Mouse (Mus musculus) neural tube, embryonic 11.5 days (tissue): ENCODE measurements around the gene Rhog. TPM values are rescaled to one million over a fixed set of nuclear protein-coding genes. Genes with fewer than 3 reads are reported as not detected.

Experiments used
- ATAC-seq: fragments of 200-750 bp; cut with Nextera tagmentation; 2 replicates; pipeline ENCODE4 v1.8.0; 2017; ENCODE audit warnings: moderate number of reproducible peaks, mild to moderate bottlenecking, moderate TSS enrichment, moderate library complexity; ENCODE audit not compliant: insufficient read depth, low FRiP score, low TSS enrichment
- DNase-seq: peaks from one replicate; pipeline ENCODE4 v3.0.0-alpha.2; 2015; ENCODE audit warnings: low spot score
- H3K27ac ChIP-seq: fragments of 300-500 bp; sonication (generic); 2 replicates; pipeline ENCODE4 v1.5.1; 2014; ENCODE audit warnings: low read depth, mild to moderate bottlenecking, low read length
- H3K27me3 ChIP-seq: fragments of 300-500 bp; sonication (generic); 2 replicates; pipeline ENCODE4 v1.6.1; 2014; ENCODE audit warnings: mild to moderate bottlenecking, low read length, mixed read lengths; ENCODE audit not compliant: control insufficient read depth, insufficient read depth
- H3K36me3 ChIP-seq: fragments of 300-500 bp; sonication (generic); 2 replicates; pipeline ENCODE4 v1.6.1; 2014; ENCODE audit warnings: mild to moderate bottlenecking, low read length, moderate library complexity, mixed read lengths; ENCODE audit not compliant: control insufficient read depth, insufficient read depth
- H3K4me1 ChIP-seq: fragments of 300-500 bp; sonication (generic); 2 replicates; pipeline ENCODE4 v1.6.1; 2014; ENCODE audit warnings: low read length, mixed read lengths; ENCODE audit not compliant: control insufficient read depth, insufficient read depth
- H3K4me2 ChIP-seq: fragments of 300-500 bp; sonication (generic); 2 replicates; pipeline ENCODE4 v1.6.1; 2014; ENCODE audit warnings: low read depth, mild to moderate bottlenecking, moderate library complexity
- H3K4me3 ChIP-seq: fragments of 300-500 bp; sonication (generic); 2 replicates; pipeline ENCODE4 v1.5.1; 2014; ENCODE audit warnings: low read depth, low read length
- H3K9ac ChIP-seq: fragments of 300-500 bp; sonication (generic); 2 replicates; pipeline ENCODE4 v1.6.1; 2014; ENCODE audit warnings: mild to moderate bottlenecking, low read length
- H3K9me3 ChIP-seq: fragments of 300-500 bp; sonication (generic); 2 replicates; pipeline ENCODE4 v1.6.1; 2016; ENCODE audit warnings: low read length; ENCODE audit not compliant: control insufficient read depth
- WGBS: fragments of 180-500 bp; shearing (Covaris S2); extraction: QIAGEN DNeasy Blood & Tissue Kit; methylation state at CpG from one replicate; pipeline ENCODE4 v1.1.7; 2014; 5-methylcytosine and 5-hydroxymethylcytosine counted together
- polyA plus RNA-seq: library from polyadenylated mRNA; unstranded; fragments of >200 nt; fragmentation: Nextera tagmentation; extraction: Ambion mirVana; gene quantifications from 2 replicates; pipeline ENCODE4 v1.2.1, GENCODE M21; 2014

Gene Rhog
- polyA plus RNA-seq, 1 experiment from 2014 or later, result 38.8 TPM

DNA sequence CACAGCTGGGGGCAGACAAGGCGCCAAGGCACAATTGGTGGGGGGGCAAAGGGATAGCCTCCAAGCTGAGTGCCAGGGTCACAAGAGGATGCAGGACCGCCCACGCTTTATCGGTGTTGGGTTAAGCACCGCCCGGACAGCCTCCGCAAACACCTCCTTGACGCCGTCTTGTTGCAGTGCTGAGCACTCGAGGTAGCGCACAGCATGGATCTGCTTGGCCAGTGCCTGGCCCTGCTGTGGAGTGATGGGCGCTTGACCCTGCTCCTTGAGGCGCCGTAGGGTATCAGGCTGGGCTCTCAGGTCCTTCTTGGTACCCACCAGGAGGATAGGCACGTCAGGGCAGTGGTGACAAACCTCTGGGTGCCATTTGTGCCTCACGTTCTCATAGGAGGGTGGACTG is 16.3 kb downstream of the Rhog start:
- Histone ChIP-seq H3K9ac (no peak overlapping the region), H3K9me3 (no peaks in the 10 kb centered on the region), H3K27me3 (no peaks in the 10 kb centered on the region), H3K4me1 (no peaks in the 10 kb centered on the region), H3K4me3 (no peak overlapping the region), H3K36me3 (peaks cover 14% of the 10 kb centered on the region), H3K4me2 (no peak overlapping the region), H3K27ac (no peak overlapping the region)
- WGBS, result 91% methylated on average over 16 of the region's 16 CpGs
- DNase-seq, result no peak
- no peak for ATAC-seq

DNA sequence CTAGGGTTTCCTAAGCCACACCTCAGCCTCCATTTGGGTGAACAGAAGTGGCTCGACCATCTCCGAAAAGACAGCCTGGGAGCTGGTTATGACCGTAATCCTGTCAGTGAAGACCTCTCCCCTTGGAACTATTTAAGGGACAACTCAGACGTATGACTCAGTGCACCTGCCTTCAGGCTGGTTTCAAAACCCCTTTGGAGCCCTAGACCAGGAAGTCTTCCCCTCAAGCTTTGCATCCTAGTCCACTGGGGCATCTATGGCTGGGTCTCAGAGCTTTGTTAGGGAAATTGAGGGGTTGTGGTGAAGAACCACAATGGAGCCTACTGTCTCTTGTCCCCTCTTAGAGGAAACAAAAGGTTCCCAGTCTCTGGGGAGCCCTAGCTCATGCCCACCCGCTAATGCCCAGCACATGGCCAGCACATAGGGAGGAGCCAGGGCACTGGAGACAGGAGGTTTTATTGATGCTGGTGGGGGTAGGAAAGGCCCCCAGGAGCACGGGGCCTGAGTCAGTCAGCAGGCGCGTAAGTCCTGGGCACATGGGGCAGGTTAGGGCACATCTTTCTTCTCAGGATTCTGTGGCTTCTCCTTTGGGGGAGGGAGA is 17.1 kb downstream of the Rhog start:
- H3K36me3 ChIP-seq, result peaks cover 14% of the 10 kb centered on the region
- WGBS, result 84% methylated on average over 8 of the region's 8 CpGs
- no peak for DNase-seq

DNA sequence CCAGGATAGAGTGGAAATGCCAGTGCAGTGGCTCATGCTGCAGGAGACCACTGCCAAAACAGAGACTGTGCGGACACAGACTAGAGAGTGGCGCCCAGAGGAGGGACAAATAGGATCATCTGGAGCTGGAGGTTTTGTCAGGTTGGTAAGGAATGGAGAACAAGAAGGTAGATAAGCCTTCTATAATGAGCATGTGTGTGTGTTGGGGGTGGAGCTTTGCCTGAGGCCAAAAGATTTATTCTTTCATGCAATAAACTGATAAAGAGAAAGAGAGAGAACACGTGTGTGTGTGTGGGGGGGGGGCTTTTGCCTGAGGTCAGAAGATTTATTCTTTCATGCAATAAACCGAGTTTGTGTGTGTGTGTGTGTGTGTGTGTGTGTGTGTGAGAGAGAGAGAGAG is 22.8 kb downstream of the Rhog start:
- WGBS, result 84% methylated on average over 4 of the region's 4 CpGs
- DNase-seq (no peak), ATAC-seq (no peak)
- Histone ChIP-seq H3K9me3 (no peaks in the 10 kb centered on the region), H3K27ac (no peak overlapping the region), H3K4me1 (no peaks in the 10 kb centered on the region), H3K4me3 (no peak overlapping the region), H3K9ac (no peak overlapping the region), H3K4me2 (no peak overlapping the region), H3K36me3 (peaks cover 5% of the 10 kb centered on the region), H3K27me3 (no peaks in the 10 kb centered on the region)

More for the DNA sequence above, 17.1 kb downstream of the Rhog start:
- no peak overlapping the region for H3K4me3 ChIP-seq
- H3K4me2 ChIP-seq, result no peak overlapping the region
- H3K9me3 ChIP-seq, result no peaks in the 10 kb centered on the region
- ATAC-seq, result no peak
- H3K27ac ChIP-seq, result no peak overlapping the region
- H3K27me3 ChIP-seq, result no peaks in the 10 kb centered on the region
- no peak overlapping the region for H3K9ac ChIP-seq
- no peaks in the 10 kb centered on the region for H3K4me1 ChIP-seq

DNA sequence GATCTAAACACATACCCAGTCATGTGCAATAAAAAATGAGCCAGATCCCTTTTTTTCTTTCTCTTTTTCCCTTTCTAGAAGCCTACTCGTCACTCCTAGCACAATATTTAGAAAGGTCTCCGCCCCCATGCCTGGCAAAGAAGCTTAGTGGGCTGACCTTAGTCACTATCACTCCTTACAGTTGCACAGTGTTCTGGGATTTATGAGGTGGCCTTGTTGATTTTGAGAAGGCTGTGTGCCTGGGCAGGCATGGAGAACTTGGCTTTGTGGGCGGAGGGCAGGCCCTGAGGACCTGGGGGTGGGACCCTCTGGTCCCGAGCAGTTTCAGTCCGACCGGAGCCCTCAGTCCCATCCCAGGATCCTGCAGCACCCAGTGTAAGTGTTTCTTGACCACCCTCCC is 26.0 kb downstream of the Rhog start:
- no peak overlapping the region for H3K4me2 ChIP-seq
- ATAC-seq, result no peak
- H3K27ac ChIP-seq, result no peak overlapping the region
- WGBS, result 93% methylated on average over 6 of the region's 6 CpGs
- no peak overlapping the region for H3K9ac ChIP-seq
- H3K9me3 ChIP-seq, result no peaks in the 10 kb centered on the region
- DNase-seq, result no peak
- peaks cover 2% of the 10 kb centered on the region; the same call in 1 of the 2 replicates for H3K36me3 ChIP-seq
- H3K4me1 ChIP-seq, result no peaks in the 10 kb centered on the region
- H3K4me3 ChIP-seq, result no peak overlapping the region
- no peaks in the 10 kb centered on the region for H3K27me3 ChIP-seq

DNA sequence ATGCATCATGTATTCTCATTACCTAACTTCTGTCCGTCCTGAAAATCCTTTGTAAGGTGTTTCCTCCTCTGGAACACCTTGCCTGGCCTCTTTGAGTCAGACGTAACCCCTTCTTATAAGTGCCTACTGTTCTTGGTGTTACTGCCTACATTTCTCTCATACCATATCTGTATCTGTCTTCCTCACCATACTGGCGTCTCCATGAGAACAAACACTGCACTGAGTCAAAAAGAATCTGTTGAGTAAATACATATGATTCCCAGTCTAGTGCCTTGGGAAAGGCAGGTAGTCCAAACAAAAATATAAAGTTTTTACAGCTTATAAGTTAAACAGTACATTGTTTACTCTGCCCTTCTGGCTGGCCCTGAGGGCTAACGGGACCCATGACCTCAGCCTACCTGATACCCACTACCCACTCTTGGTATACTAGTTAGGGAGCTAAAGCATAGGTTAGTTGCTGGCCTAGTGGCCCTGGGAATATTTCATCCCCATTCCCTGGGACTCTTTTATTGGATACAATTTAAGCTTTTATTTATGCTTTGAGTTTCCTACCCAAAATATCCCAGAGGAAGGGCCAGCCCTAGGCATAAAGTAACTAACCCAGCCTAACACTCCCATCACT is 27.7 kb downstream of the Rhog start:
- no peak for ATAC-seq
- Histone ChIP-seq H3K9ac (no peak overlapping the region), H3K27me3 (no peaks in the 10 kb centered on the region), H3K4me1 (no peaks in the 10 kb centered on the region), H3K9me3 (no peaks in the 10 kb centered on the region), H3K36me3 (peaks cover 2% of the 10 kb centered on the region; the same call in 1 of the 2 replicates), H3K4me2 (no peak overlapping the region), H3K4me3 (no peak overlapping the region), H3K27ac (no peak overlapping the region)
- DNase-seq, result no peak
- 92% methylated on average over 4 of the region's 4 CpGs for WGBS

DNA sequence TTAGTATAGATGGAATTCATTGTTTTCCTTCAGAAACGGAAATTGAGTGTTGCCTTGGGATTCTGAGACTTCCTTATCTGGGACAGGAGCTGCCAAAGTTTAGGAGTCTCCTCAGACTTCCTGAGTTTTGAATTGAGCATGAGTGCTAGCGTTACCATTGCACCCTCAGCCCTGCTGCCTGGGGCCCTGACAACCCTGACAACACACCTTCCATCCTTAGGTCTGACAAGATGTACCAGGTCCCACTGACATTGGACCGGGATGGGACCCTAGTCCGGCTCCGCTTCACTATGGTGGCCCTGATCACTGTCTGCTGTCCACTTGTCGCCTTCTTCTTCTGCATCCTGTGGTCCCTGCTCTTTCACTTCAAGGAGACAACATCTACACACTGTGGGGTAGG is 29.8 kb downstream of the Rhog start:
- H3K4me2 ChIP-seq, result no peak overlapping the region
- no peak overlapping the region for H3K4me3 ChIP-seq
- DNase-seq (no peak), ATAC-seq (no peak)
- no peaks in the 10 kb centered on the region for H3K27me3 ChIP-seq
- no peak overlapping the region for H3K27ac ChIP-seq
- H3K4me1 ChIP-seq, result no peaks in the 10 kb centered on the region
- H3K36me3 ChIP-seq, result peaks cover 2% of the 10 kb centered on the region; the same call in 1 of the 2 replicates
- H3K9ac ChIP-seq, result no peak overlapping the region
- no peaks in the 10 kb centered on the region for H3K9me3 ChIP-seq
- 92% methylated on average over 6 of the region's 6 CpGs for WGBS

DNA sequence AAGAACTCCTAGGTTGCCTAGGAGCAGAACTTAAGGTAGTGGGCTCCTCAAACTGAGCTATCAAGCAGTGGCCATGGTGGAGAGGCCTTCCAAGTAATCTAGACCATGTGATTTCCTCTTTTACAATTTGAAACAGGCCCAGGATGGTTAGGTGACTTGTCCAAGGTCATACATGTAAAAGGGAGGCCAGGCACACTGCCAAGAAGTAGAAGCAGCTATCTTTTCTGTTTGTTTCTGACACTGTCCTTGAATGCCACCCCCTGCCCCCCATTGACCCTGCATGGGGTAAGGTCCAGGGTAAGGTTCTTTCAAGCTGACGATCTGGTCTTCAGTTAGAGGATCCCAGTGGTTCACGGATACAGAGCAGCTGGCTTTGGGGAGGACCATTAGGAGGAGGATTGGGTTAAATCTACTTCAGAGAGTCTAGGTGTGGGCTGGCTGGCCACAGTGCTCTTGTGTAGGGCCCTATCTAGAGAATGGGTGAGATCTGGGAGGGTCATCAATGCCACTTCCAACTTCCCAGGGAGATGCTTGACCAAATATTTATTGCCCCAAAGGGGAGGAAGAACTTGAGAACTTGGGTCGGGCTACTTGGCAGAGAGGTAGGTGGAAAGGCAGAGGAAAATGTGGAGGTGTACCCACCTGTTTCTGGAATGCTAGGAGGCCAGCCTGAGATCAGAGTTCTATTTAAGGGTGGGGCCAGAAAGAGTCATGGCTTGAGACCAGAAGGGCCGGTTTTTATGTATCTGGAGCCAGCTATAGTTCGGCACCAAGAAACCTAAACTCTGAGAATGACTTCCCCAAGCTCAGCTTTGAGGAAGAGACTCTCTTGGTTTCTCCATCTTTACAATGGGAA is 31.7 kb downstream of the Rhog start:
- WGBS, result 91% methylated on average over 5 of the region's 5 CpGs
- peaks cover 2% of the 10 kb centered on the region; the same call in 1 of the 2 replicates for H3K36me3 ChIP-seq

DNA sequence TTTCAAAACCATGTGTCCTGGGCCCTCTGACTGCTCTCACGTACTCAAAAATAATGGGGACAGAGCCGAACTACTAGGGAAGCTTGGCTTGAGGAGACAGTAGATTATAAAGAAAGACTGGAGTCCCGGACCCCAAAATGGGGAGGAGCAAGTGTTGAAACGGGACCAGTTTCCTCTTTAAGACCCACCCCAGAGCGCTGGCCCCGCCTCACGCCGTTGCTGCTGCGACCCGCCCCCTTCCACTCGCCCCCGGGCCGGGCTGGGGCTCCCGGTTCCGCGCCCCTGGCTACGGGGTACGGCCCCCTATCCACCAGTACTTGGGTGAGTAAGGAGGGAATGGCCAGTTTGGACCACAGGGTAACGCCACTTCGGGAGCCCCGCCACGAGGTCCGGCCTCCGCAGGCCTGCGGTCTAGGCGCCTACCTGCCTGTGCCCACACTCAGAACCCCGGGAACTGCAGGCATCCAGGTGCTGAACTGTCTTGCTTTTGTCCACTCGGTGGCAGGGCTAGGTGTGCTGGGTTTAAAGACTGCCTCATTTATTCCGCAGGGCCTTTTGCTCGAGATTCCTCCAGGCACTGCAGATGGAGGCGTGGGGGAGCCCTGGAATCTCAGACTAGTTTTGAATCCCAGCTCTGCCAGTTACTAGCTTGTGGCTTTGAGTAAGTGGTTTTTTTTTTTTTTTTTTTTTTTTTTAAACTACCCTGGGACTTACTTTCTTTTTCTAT is 32.9 kb downstream of the Rhog start:
- Histone ChIP-seq H3K9me3 (no peaks in the 10 kb centered on the region), H3K36me3 (no peaks in the 10 kb centered on the region), H3K4me3 (peak overlapping the region; percentile 57), H3K27me3 (no peaks in the 10 kb centered on the region), H3K4me2 (peak overlapping the region; percentile 87), H3K4me1 (no peaks in the 10 kb centered on the region), H3K27ac (no peak overlapping the region), H3K9ac (peak overlapping the region; percentile 70)
- WGBS, result 1% methylated on average over 31 of the region's 31 CpGs
- peak; percentile 60 for DNase-seq
- peak; percentile 83 for ATAC-seq

More for the DNA sequence above, 31.7 kb downstream of the Rhog start:
- ATAC-seq (no peak), DNase-seq (no peak)
- no peak overlapping the region for H3K4me3 ChIP-seq
- no peak overlapping the region for H3K4me2 ChIP-seq
- H3K9me3 ChIP-seq, result no peaks in the 10 kb centered on the region
- H3K4me1 ChIP-seq, result no peaks in the 10 kb centered on the region
- H3K9ac ChIP-seq, result no peak overlapping the region
- H3K27ac ChIP-seq, result no peak overlapping the region
- H3K27me3 ChIP-seq, result no peaks in the 10 kb centered on the region
